Mouse (Mus musculus) embryo, embryonic 11.5 days (tissue): ENCODE measurements around the gene Sumf2.

ENCODE experiments used
- DNase-seq: peaks from one replicate; pipeline ENCODE4 v3.0.0-alpha.2; 2012; ENCODE audit warnings: low read depth, low spot score

Gene Sumf2

DNA sequence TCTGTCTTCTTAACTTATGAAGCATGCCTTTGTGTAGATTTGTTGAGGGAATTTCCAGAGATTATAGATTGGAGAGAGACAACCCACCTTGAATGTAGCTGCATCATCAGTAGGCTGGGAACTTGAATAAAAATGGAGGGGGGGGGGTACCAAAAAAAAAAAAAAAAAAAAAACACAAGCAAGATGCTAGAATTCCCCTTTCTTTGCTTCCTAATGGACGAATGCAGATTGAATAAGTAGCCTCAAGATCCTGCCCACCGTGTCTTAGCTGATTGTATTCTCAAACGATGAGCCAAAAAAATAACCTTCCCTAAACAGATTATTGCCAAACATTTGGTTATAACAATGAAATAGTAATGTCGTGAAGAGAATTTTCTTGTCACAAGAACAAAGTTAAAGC is 61.0 kb downstream of the Sumf2 start:
- DNase-seq: no peak

GRCm38 (mm10) chr5:129908242-129908965 is 61.6 kb downstream of the Sumf2 start, which contains the start of gene Nupr1l:
TSS of gene Nupr1l (plus strand) at chr5:129908540.
- peak; percentile 89 for DNase-seq

DNA sequence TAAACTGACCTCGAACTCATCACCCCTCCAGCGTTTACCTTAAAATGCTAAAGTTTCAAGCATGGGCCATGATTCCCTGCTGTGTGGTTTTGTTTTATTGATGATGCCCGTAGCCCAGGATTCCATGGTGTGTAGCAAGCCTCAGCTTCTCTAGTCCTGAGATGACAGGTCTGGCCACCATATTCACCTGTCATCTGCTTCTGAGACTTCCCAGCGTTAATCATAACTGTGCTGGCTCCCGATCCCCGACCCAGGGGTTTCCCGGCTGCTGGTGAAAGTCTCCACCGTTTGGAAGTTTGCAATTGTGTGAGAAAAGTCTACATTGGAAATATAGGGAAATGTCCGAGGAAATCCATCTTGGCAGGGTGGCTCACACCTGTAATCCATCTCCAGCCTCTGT is 62.4 kb downstream of the Sumf2 start:
- DNase-seq: no peak

DNA sequence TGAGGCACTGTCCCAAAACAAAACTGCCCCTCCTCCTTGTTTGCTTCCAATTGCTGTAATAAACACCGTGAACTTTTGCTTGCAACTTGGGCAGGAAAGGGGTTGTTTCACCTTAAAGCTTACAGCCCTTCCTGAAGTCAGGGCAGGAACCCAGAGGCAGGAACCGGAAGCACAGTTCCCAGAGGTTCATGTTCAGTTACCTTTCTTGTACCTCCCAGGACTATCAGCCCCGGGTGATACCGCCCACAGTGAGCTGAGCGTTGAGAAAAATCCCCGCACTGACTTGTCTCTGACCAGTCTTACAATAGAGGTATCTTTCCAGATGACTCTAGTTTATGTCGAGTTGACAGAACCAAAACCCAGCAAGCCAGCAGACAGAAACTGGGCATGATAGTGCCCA is 62.8 kb downstream of the Sumf2 start:
- DNase-seq: no peak
